Mouse (Mus musculus): ENCODE data around the gene Dpy19l1. TPM values are rescaled to one million over a fixed set of nuclear protein-coding genes. Genes with fewer than 3 reads are reported as not detected.

The Dpy19l1 gene
- polyA plus RNA-seq, 1 experiment from 2014 or later: 16.8 TPM

DNA sequence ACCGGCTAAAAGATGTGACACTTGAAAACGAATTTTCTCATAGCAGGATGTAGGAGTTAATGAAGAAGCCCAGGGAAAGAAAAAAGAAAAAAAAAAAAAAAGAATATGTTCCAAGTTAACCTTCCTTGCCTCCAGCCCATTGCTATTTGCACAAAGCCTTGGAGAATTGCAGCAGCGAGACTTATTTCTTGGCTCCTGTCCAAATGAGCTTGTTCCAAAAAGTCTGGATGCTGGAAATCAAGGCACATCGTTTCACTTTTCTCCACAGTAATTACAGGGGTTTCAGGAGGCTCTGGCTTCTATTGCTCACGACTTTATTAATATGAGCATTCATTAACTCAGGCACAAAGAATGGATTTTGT lies 899 bp upstream of the Dpy19l1 start:
- H3K27me3 ChIP-seq: no peaks in the 10 kb centered on the region
- no peaks in the 10 kb centered on the region for H3K9me3 ChIP-seq
- H3K4me3 ChIP-seq: peak overlapping the region; percentile 70
- no peak overlapping the region for H3K9ac ChIP-seq
- WGBS: 5% methylated on average over 5 of the region's 5 CpGs
- peak overlapping the region; percentile 62 for H3K4me2 ChIP-seq (replicated peaks)
- ATAC-seq (ENCODE audit: insufficient number of reproducible peaks, insufficient read depth, low FRiP score, low TSS enrichment): no peak
- H3K36me3 ChIP-seq: no peaks in the 10 kb centered on the region
- peak overlapping the region; percentile 93; the same call in 1 of the 2 replicates for H3K27ac ChIP-seq
- H3K4me1 ChIP-seq: peaks cover 16% of the 10 kb centered on the region

DNA sequence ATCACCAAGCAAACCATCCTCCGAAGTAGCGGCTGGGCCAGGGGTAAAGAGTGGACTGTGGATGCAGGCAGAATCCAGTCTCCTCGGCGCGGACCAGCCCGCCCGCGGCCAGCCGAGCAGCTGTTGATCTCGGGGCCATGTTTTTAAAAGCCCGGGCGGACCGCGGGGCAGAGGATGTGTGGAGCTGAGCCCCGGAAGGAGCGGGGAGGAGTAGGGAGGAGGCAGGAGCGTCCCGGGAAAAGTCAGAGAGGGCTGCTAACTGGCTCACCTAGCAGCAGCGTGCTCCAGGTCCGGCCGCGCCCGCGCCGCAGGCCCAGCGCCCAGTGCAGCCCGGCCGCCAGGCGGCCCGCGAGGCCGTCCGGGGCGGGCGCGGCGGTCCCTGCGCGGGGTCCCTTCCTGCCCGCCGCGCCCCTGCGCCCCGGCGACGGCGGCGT lies 352 bp downstream of the Dpy19l1 start:
- no peaks in the 10 kb centered on the region for H3K27me3 ChIP-seq
- ATAC-seq (ENCODE audit: insufficient number of reproducible peaks, insufficient read depth, low FRiP score, low TSS enrichment): peak; percentile 80
- WGBS: under 1% methylated on average over 40 of the region's 48 CpGs
- peak overlapping the region; percentile 88 for H3K9ac ChIP-seq
- peak overlapping the region; percentile 70 for H3K4me3 ChIP-seq
- H3K36me3 ChIP-seq: no peaks in the 10 kb centered on the region
- no peaks in the 10 kb centered on the region for H3K9me3 ChIP-seq
- peaks cover 16% of the 10 kb centered on the region for H3K4me1 ChIP-seq
- peak overlapping the region; percentile 93 for H3K27ac ChIP-seq
- peak overlapping the region; percentile 62 for H3K4me2 ChIP-seq (replicated peaks)

- peak overlapping the region; percentile 70 for H3K4me3 ChIP-seq
- H3K9me3 ChIP-seq: no peaks in the 10 kb centered on the region
- 0 out of 2 replicates have a peak overlapping the region, but pooled peaks have one; percentile 88 for H3K9ac ChIP-seq
- H3K27me3 ChIP-seq: no peaks in the 10 kb centered on the region
- H3K27ac ChIP-seq: no peak overlapping the region
- no peaks in the 10 kb centered on the region for H3K36me3 ChIP-seq
- WGBS: 50% methylated on average over 2 of the region's 2 CpGs
- ATAC-seq (ENCODE audit: insufficient number of reproducible peaks, insufficient read depth, low FRiP score, low TSS enrichment): no peak
- H3K4me2 ChIP-seq (replicated peaks): peak overlapping the region; percentile 62
- peaks cover 16% of the 10 kb centered on the region for H3K4me1 ChIP-seq
Measured at GRCm38 (mm10) chr9:24501618-24502017, 1.3 kb downstream of the Dpy19l1 start.

- Histone ChIP-seq H3K4me1 (peaks cover 9% of the 10 kb centered on the region), H3K4me2 (replicated peaks) (no peak overlapping the region), H3K36me3 (no peaks in the 10 kb centered on the region), H3K27ac (no peak overlapping the region), H3K4me3 (no peak overlapping the region), H3K9me3 (no peaks in the 10 kb centered on the region), H3K9ac (no peak overlapping the region), H3K27me3 (no peaks in the 10 kb centered on the region)
- WGBS: 89% methylated on average over 2 of the region's 2 CpGs
- ATAC-seq (ENCODE audit: insufficient number of reproducible peaks, insufficient read depth, low FRiP score, low TSS enrichment): no peak
Measured at GRCm38 (mm10) chr9:24496226-24496625, 6.7 kb downstream of the Dpy19l1 start.

GRCm38 (mm10) chr9:24490516-24490915 lies 12.4 kb downstream of the Dpy19l1 start:
- Histone ChIP-seq H3K36me3 (no peaks in the 10 kb centered on the region), H3K27me3 (no peaks in the 10 kb centered on the region), H3K4me2 (replicated peaks) (no peak overlapping the region), H3K27ac (no peak overlapping the region), H3K4me3 (no peak overlapping the region), H3K9ac (no peak overlapping the region), H3K4me1 (no peaks in the 10 kb centered on the region), H3K9me3 (no peaks in the 10 kb centered on the region)
- ATAC-seq (ENCODE audit: insufficient number of reproducible peaks, insufficient read depth, low FRiP score, low TSS enrichment): no peak
- 89% methylated on average over 5 of the region's 5 CpGs for WGBS

GRCm38 (mm10) chr9:24488425-24489104 lies 14.4 kb downstream of the Dpy19l1 start:
- Histone ChIP-seq H3K4me1 (no peaks in the 10 kb centered on the region), H3K4me2 (replicated peaks) (no peak overlapping the region), H3K9me3 (no peaks in the 10 kb centered on the region), H3K27me3 (no peaks in the 10 kb centered on the region), H3K27ac (no peak overlapping the region), H3K36me3 (no peaks in the 10 kb centered on the region), H3K9ac (no peak overlapping the region), H3K4me3 (no peak overlapping the region)
- WGBS: 86% methylated on average over 6 of the region's 6 CpGs
- no peak for ATAC-seq (ENCODE audit: insufficient number of reproducible peaks, insufficient read depth, low FRiP score, low TSS enrichment)

- Histone ChIP-seq H3K27ac (no peak overlapping the region), H3K4me2 (replicated peaks) (no peak overlapping the region), H3K9ac (no peak overlapping the region), H3K4me1 (no peaks in the 10 kb centered on the region), H3K27me3 (no peaks in the 10 kb centered on the region), H3K4me3 (no peak overlapping the region), H3K36me3 (peaks cover 7% of the 10 kb centered on the region), H3K9me3 (no peaks in the 10 kb centered on the region)
- ATAC-seq (ENCODE audit: insufficient number of reproducible peaks, insufficient read depth, low FRiP score, low TSS enrichment): no peak
- 90% methylated on average over 5 of the region's 5 CpGs for WGBS
Measured at GRCm38 (mm10) chr9:24482375-24482774, 20.6 kb downstream of the Dpy19l1 start.

GRCm38 (mm10) chr9:24477251-24477650 lies 25.7 kb downstream of the Dpy19l1 start:
- Histone ChIP-seq H3K4me1 (no peaks in the 10 kb centered on the region), H3K36me3 (peaks cover 7% of the 10 kb centered on the region), H3K4me2 (replicated peaks) (no peak overlapping the region), H3K4me3 (no peak overlapping the region), H3K9ac (no peak overlapping the region), H3K27ac (no peak overlapping the region), H3K9me3 (no peaks in the 10 kb centered on the region), H3K27me3 (no peaks in the 10 kb centered on the region)
- no peak for ATAC-seq (ENCODE audit: insufficient number of reproducible peaks, insufficient read depth, low FRiP score, low TSS enrichment)
- WGBS: 94% methylated on average over 2 of the region's 2 CpGs

- H3K9ac ChIP-seq: no peak overlapping the region
- H3K27me3 ChIP-seq: no peaks in the 10 kb centered on the region
- H3K27ac ChIP-seq: no peak overlapping the region
- H3K36me3 ChIP-seq: peaks cover 7% of the 10 kb centered on the region
- 89% methylated on average over 7 of the region's 7 CpGs for WGBS
- H3K9me3 ChIP-seq: no peaks in the 10 kb centered on the region
- H3K4me3 ChIP-seq: no peak overlapping the region
- no peak overlapping the region for H3K4me2 ChIP-seq (replicated peaks)
- H3K4me1 ChIP-seq: no peaks in the 10 kb centered on the region
- no peak for ATAC-seq (ENCODE audit: insufficient number of reproducible peaks, insufficient read depth, low FRiP score, low TSS enrichment)
Measured at GRCm38 (mm10) chr9:24473824-24474223, 29.1 kb downstream of the Dpy19l1 start.

DNA sequence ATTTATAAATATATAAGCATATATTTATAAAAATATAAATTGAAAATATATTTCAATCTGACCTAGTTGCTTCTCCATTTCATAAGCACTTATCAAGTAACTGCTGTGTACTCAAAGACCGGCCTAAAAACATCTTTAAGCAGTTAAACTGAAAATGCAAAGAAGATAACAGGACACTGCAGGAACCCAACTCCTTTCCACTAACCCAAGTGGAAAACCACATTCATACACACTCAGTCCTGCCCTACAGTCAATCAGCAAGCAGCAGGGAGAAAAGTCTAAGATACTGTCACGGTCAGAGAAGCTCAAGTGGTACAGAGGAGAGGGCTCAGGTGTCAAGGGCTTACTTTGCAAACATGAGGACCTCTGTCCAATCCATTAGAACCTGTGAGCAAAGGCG lies 30.4 kb downstream of the Dpy19l1 start:
- Histone ChIP-seq H3K4me3 (no peak overlapping the region), H3K4me1 (no peaks in the 10 kb centered on the region), H3K9ac (no peak overlapping the region), H3K27ac (no peak overlapping the region), H3K27me3 (no peaks in the 10 kb centered on the region), H3K36me3 (0 out of 2 replicates have a peak, but pooled peaks cover under 1% of the 10 kb centered on the region), H3K4me2 (replicated peaks) (no peak overlapping the region), H3K9me3 (no peaks in the 10 kb centered on the region)
- ATAC-seq (ENCODE audit: insufficient number of reproducible peaks, insufficient read depth, low FRiP score, low TSS enrichment): no peak
- 73% methylated on average over 3 of the region's 3 CpGs for WGBS

DNA sequence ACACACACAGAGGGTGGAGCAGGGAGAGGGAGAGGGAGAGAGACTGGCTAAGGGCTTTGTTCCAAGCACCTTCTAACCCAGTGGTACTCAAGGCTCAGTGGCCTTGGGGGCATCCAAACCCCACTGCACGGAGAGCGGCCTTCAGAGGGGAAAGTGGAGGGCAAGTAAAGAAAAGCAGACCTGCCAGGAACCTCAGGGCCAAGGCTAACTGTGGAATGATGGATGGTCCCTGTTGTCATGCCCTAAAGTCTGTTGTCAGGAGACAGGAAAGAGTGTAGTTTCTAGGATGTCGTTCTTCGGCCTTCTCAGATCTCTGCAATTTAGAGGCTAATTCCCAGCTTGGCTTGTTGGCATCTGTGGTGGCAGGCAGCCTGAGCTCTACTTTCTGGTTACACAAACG lies 32.8 kb downstream of the Dpy19l1 start:
- H3K36me3 ChIP-seq: no peaks in the 10 kb centered on the region
- no peaks in the 10 kb centered on the region for H3K4me1 ChIP-seq
- H3K9me3 ChIP-seq: no peaks in the 10 kb centered on the region
- H3K9ac ChIP-seq: no peak overlapping the region
- ATAC-seq (ENCODE audit: insufficient number of reproducible peaks, insufficient read depth, low FRiP score, low TSS enrichment): no peak
- no peak overlapping the region for H3K27ac ChIP-seq
- no peaks in the 10 kb centered on the region for H3K27me3 ChIP-seq
- no peak overlapping the region for H3K4me3 ChIP-seq
- WGBS: 79% methylated on average over 5 of the region's 5 CpGs
- H3K4me2 ChIP-seq (replicated peaks): no peak overlapping the region

DNA sequence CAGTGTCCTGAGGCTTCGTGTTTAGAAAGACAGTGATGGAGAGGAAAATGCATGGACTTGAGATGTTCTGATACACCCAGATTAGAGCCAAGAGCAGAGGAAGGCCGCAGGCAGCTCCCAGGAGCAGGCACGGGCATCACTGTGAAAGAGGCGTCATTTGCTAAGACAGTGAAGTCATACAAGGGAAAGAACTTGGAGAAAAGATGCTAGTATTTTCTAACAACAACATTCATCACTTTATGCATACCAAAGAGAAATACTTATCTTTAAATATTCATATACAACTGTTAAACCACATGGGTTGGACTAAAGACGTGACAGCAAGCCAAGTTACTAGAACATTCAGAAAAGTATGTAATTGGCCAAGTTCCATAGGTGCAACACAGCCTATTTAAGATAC lies 35.8 kb downstream of the Dpy19l1 start:
- Histone ChIP-seq H3K27ac (no peak overlapping the region), H3K36me3 (no peaks in the 10 kb centered on the region), H3K27me3 (no peaks in the 10 kb centered on the region), H3K4me3 (no peak overlapping the region), H3K9ac (no peak overlapping the region), H3K4me1 (no peaks in the 10 kb centered on the region), H3K9me3 (no peaks in the 10 kb centered on the region), H3K4me2 (replicated peaks) (no peak overlapping the region)
- no peak for ATAC-seq (ENCODE audit: insufficient number of reproducible peaks, insufficient read depth, low FRiP score, low TSS enrichment)
- 90% methylated on average over 5 of the region's 5 CpGs for WGBS

All from embryonic facial prominence, embryonic 12.5 days (tissue).